Comparison of ENCODE assay signal across 15 mouse cellular contexts in the genomic region with DNA sequence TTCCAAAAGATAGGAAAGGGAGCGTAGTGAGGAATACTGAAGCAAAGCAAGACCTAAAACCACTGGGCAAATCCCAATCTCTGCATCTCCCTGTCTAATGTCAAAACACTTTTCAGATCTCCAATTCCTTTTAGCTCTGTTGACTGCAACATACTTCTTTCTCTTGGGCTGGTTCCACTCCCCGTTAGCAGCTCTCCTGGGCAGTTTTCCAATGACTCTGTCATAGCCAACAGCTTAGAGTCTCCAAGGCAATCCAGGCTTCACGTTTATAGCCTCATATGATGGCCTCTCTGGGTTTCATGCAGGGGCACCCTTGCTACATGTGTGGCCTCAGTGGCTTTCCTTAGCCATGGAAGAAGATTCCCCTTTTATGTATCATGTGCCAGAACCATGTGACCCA. TPM values are rescaled to one million over a fixed set of nuclear protein-coding genes. Genes with fewer than 3 reads are reported as not detected.
DNase-seq lines count a peak whose midpoint lies in the region; ATAC-seq and TF ChIP-seq lines count a peak whose summit lies in the region.
"Had no signal": no experiment of that assay in that cellular context is flagged by ENCODE, and none has a peak within 500 bp of the region (broad histone marks: within the 10 kb centered on the region; RNA-seq: fewer than 3 reads in every experiment).

No protein-coding gene starts in this region.

- 60% methylated on average over 3 of the region's 3 CpGs for WGBS in limb, embryonic 14.5 days
- WGBS in limb, embryonic 10.5 days: 81% methylated on average over 3 of the region's 3 CpGs

- no peaks in the 10 kb centered on the region for H3K9me3 ChIP-seq in limb, embryonic 14.5 days (ENCODE audit: control insufficient read depth, low read length)
- H3K9me3 ChIP-seq in limb, embryonic 10.5 days (replicated peaks): no peaks in the 10 kb centered on the region
- H3K9me3 ChIP-seq: embryonic facial prominence, embryonic 12.5 days had no signal

- no peak for TF ChIP-seq POLR2A in limb, embryonic 14.5 days (IDR thresholded peaks at IDR 0.05; ENCODE audit: borderline replicate concordance, extremely low read depth, insufficient read depth, insufficient read length)

- H3K27me3 ChIP-seq in limb, embryonic 14.5 days (ENCODE audit: control insufficient read depth, insufficient read depth, low read length): no peaks in the 10 kb centered on the region
- H3K27me3 ChIP-seq in limb, embryonic 10.5 days (ENCODE audit: low read depth, poor library complexity, severe bottlenecking): no peaks in the 10 kb centered on the region
- H3K27me3 ChIP-seq: embryonic facial prominence, embryonic 12.5 days had no signal

- no peak for ATAC-seq in limb, embryonic 14.5 days (ENCODE audit: low FRiP score, low read depth)
- ATAC-seq: intestine, postnatal 0 days had no signal

- DNase-seq in heart, adult 11 months: peak; percentile 53
- no peak for DNase-seq in heart, postnatal 36 days
- peak; percentile 5 for DNase-seq in limb, embryonic 14.5 days (ENCODE audit: low spot score)
- no peak for DNase-seq in limb, embryonic 10.5 days (ENCODE audit: low spot score)
- peak; percentile 82 for DNase-seq in adipocyte (ENCODE audit: low spot score)
- peak; percentile 14 for DNase-seq in brain, embryonic 18.5 days (ENCODE audit: low read depth, low spot score)
- no peak for DNase-seq in kidney, adult 8-10 months
- DNase-seq in embryo, embryonic 9.5 days (ENCODE audit: extremely low spot score): no peak
- DNase-seq: cerebellum, postnatal 25 days; kidney, postnatal 14 days; lung, postnatal 4 days; midbrain, embryonic 14.5 days had no signal

- intact Hi-C loops in heart, postnatal 36 days (cut with DNase I): no loop called here

- H3K36me3 ChIP-seq in limb, embryonic 14.5 days (ENCODE audit: control insufficient read depth, insufficient read depth, low read length): no peaks in the 10 kb centered on the region
- H3K36me3 ChIP-seq in limb, embryonic 10.5 days: no peaks in the 10 kb centered on the region
- H3K36me3 ChIP-seq: embryonic facial prominence, embryonic 12.5 days had no signal

- H3K9ac ChIP-seq in limb, embryonic 14.5 days (ENCODE audit: low read depth, low read length, severe bottlenecking): no peak overlapping the region
- H3K9ac ChIP-seq: embryonic facial prominence, embryonic 12.5 days had no signal

- H3K4me3 ChIP-seq in limb, embryonic 14.5 days (replicated peaks; ENCODE audit: low read length): no peak overlapping the region
- no peak overlapping the region for H3K4me3 ChIP-seq in limb, embryonic 10.5 days
- H3K4me3 ChIP-seq: embryonic facial prominence, embryonic 12.5 days had no signal

- H3K4me2 ChIP-seq in limb, embryonic 14.5 days (replicated peaks; ENCODE audit: low read depth, low read length, severe bottlenecking): no peak overlapping the region
- H3K4me2 ChIP-seq: embryonic facial prominence, embryonic 12.5 days; liver, embryonic 11.5 days had no signal

- no peaks in the 10 kb centered on the region for H3K4me1 ChIP-seq in limb, embryonic 14.5 days (ENCODE audit: control insufficient read depth, insufficient read depth, low read length)
- no peaks in the 10 kb centered on the region for H3K4me1 ChIP-seq in limb, embryonic 10.5 days
- H3K4me1 ChIP-seq: embryonic facial prominence, embryonic 12.5 days had no signal

- H3K27ac ChIP-seq in limb, embryonic 14.5 days (replicated peaks; ENCODE audit: low read depth, low read length): no peak overlapping the region
- no peak overlapping the region for H3K27ac ChIP-seq in limb, embryonic 10.5 days
- H3K27ac ChIP-seq: embryonic facial prominence, embryonic 12.5 days had no signal

RNA-seq across cellular contexts. Expression of a gene that starts 29.6 kb away (rescaled TPM):
- total RNA-seq in heart, postnatal 36 days (2021): 10 to 100 TPM; 10.1 to 12.2 TPM
- 34.8 and 42.9 TPM in 2 replicates for polyA plus RNA-seq in limb, embryonic 14.5 days (2012; rRNA removed)
- polyA plus RNA-seq in limb, embryonic 14.5 days (2014; fragmentation: Nextera tagmentation; extraction: Ambion mirVana): 26.1 and 27.5 TPM in 2 replicates
- 24.4 and 27.5 TPM in 2 replicates for polyA plus RNA-seq in limb, embryonic 10.5 days (2016; fragmentation: Nextera tagmentation; extraction: Ambion mirVana)

Comparison
In these comparisons a context has a peak if more than half of its experiments do, and no peak if none do; other contexts are left out.
1. DNase-seq: peak in heart, adult 11 months (single experiment), limb, embryonic 14.5 days (single experiment), adipocyte (single experiment) and brain, embryonic 18.5 days (single experiment); none in heart, postnatal 36 days (0 of 2), limb, embryonic 10.5 days (single experiment), kidney, adult 8-10 months (0 of 2) and embryo, embryonic 9.5 days (single experiment).